Mouse (Mus musculus) kidney, adult 10 weeks (tissue): ENCODE data around the gene Gm21943. TPM values are rescaled to one million over a fixed set of nuclear protein-coding genes. Genes with fewer than 3 reads are reported as not detected.

Experiments
- polyA plus RNA-seq: library from polyadenylated mRNA; stranded (reverse); fragments of 350-450 nt; fragmentation: Illumina TruSeq; extraction: RNeasy Lipid Tissue Mini Kit (QIAGEN cat#74804); gene quantifications from one replicate; pipeline ENCODE4 v1.2.3, GENCODE M21; 2014; ENCODE audit warnings: low read depth, low replicate concordance

The Gm21943 gene
- polyA plus RNA-seq = not detected

DNA sequence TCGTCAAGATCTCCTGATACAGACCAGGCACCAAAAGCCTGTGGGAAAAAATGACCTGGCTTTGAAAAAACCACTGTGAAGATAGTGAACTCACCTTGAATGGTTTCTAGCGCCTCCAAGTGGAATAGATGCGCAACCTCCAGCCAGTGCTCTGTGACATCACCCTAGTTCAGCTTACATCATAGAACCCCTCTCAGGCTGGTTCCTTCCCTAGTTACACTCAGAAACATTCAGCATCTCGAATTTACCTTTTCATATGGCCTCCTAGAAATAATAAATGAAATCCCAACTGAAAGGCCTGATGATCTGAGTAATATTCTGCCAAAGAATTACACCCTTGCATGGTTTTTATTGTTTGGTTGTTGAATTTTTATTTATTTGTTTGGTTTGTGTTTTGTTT lies at the start of gene Gm21943:
Gm21943 (minus strand) TSS at position 101 of the 400 bp plus-strand sequence.

Other genes with a start within 250 kb of the Gm21943 start
- not detected for gene Gm28961, start 172.0 kb upstream of the Gm21943 start, polyA plus RNA-seq